Mouse (Mus musculus) stomach, postnatal 0 days (tissue): ENCODE measurements at regions not wholly inside any gene's neighbourhood (a gene's known extent, or its start where the extent isn't known, plus 50 kb on each side); places are given as distances from the start of the nearest gene placed in this dataset.

Source experiments
- CTCF ChIP-seq: IDR thresholded peaks from 2 replicates; pipeline ENCODE4 v1.5.1; 2016; ENCODE audit warnings: antibody characterized with exemption, low read depth, mild to moderate bottlenecking, moderate library complexity
- EP300 ChIP-seq: optimal IDR thresholded peaks from 2 replicates; pipeline ENCODE3; 2016; ENCODE audit warnings: antibody characterized with exemption

DNA sequence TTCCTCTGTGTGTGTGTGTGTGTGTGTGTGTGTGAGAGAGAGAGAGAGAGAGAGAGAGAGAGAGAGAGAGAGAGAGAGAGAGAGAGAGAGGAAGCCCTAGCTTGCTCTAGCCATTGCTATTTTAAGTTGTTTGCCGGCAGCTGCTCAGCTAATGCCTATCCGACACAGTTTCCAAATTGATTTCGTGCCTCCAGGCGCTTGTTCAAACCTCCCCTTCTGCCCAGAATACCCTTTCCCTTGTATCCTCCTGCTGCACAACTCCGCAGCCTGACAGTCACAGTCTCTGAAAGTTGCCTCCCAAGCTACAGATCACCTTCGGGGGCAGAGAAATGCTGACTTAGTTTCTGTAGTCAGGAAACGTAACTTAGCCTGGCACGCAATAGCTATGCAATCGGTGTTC, 63.9 kb upstream of the Nfasc start:
- TF ChIP-seq CTCF (no peak), EP300 (no peak)
